Mouse (Mus musculus) MEL (cell line): ENCODE measurements around the gene Snap23. TPM values are rescaled to one million over a fixed set of nuclear protein-coding genes. Genes with fewer than 3 reads are reported as not detected.

Experiments used
- DNase-seq: peaks from one replicate; pipeline ENCODE4 v3.0.0; 2011; ENCODE audit warnings: low read depth, low spot score
- H3K27ac ChIP-seq: 2 replicates; pipeline ENCODE4 v1.5.1; 2012; ENCODE audit warnings: low read depth, mild to moderate bottlenecking, control low read depth, low read length, moderate library complexity; ENCODE audit not compliant: control insufficient read depth
- H3K27me3 ChIP-seq, 2 experiments: fragments of 150-350 bp in 1 of 2; sonication (generic) in 1 of 2; 2 replicates each; pipeline ENCODE4 v1.6.1; 2012; ENCODE audit warnings: low read length in 2 of 2, mild to moderate bottlenecking in 2 of 2, improper control_type of control experiment in 1 of 2, moderate library complexity in 1 of 2; ENCODE audit not compliant: insufficient read depth in 2 of 2, control insufficient read depth in 1 of 2
- H3K36me3 ChIP-seq, 2 experiments: 2 replicates each; pipeline ENCODE4 v1.6.1; 2012 to 2014; ENCODE audit warnings: low read length in 2 of 2, improper control_type of control experiment in 1 of 2, inconsistent platforms in 1 of 2, mild to moderate bottlenecking in 1 of 2; ENCODE audit not compliant: insufficient read depth in 2 of 2, control insufficient read depth in 1 of 2
- H3K4me1 ChIP-seq, 2 experiments: fragments of 150-350 bp in 1 of 2; sonication (generic) in 1 of 2; 2 replicates each; pipeline ENCODE4 v1.6.1; 2012; ENCODE audit warnings: low read length in 2 of 2, improper control_type of control experiment in 1 of 2, mild to moderate bottlenecking in 1 of 2; ENCODE audit not compliant: insufficient read depth in 2 of 2, control insufficient read depth in 1 of 2
- H3K4me3 ChIP-seq, 2 experiments: fragments of 150-350 bp in 1 of 2; sonication (generic) in 1 of 2; 2 replicates each; pipeline ENCODE4 v1.5.1; 2012; ENCODE audit warnings: low read depth in 2 of 2, low read length in 2 of 2, mild to moderate bottlenecking in 2 of 2, moderate library complexity in 2 of 2, control low read depth in 1 of 2, improper control_type of control experiment in 1 of 2; ENCODE audit not compliant: control insufficient read depth in 1 of 2, insufficient read depth in 1 of 2
- H3K79me2 ChIP-seq: 2 replicates; pipeline ENCODE4 v1.6.1; 2012; ENCODE audit warnings: mild to moderate bottlenecking, low read length, moderate library complexity; ENCODE audit not compliant: control insufficient read depth, poor library complexity, insufficient read depth
- H3K9ac ChIP-seq: 2 replicates; pipeline ENCODE4 v1.6.1; 2012; ENCODE audit warnings: low read depth, mild to moderate bottlenecking, control low read depth, low read length, moderate library complexity; ENCODE audit not compliant: control insufficient read depth, poor library complexity, severe bottlenecking
- H3K9me3 ChIP-seq: fragments of 150-350 bp; sonication (generic); replicated peaks from 2 replicates; pipeline ENCODE4 v1.6.1; 2012; ENCODE audit warnings: mild to moderate bottlenecking, low read length, improper control_type of control experiment, moderate library complexity; ENCODE audit not compliant: insufficient read depth
- CHD1 ChIP-seq: IDR thresholded peaks from 2 replicates; pipeline ENCODE4 v1.6.1; 2012; ENCODE audit warnings: low read depth, mild to moderate bottlenecking, inconsistent platforms, low read length, improper control_type of control experiment
- CTCF ChIP-seq, 3 experiments: IDR thresholded peaks in 2 of 3; conservative IDR thresholded peaks in 1 of 3; 2 replicates each; pipeline ENCODE4 v1.5.1; 2011 to 2012; ENCODE audit warnings: low read length in 3 of 3, low read depth in 2 of 3, mild to moderate bottlenecking in 2 of 3, improper control_type of control experiment in 1 of 3, inconsistent platforms in 1 of 3, mixed read lengths in 1 of 3, moderate library complexity in 1 of 3; ENCODE audit not compliant: control insufficient read depth in 1 of 3, insufficient read depth in 1 of 3, poor library complexity in 1 of 3, severe bottlenecking in 1 of 3
- E2F4 ChIP-seq: IDR thresholded peaks from 2 replicates; pipeline ENCODE4 v1.6.1; 2011; ENCODE audit warnings: low read depth, low read length, improper control_type of control experiment, borderline replicate concordance
- ELF1 ChIP-seq: IDR thresholded peaks from 2 replicates; pipeline ENCODE4 v1.6.1; 2014; ENCODE audit warnings: low read depth, mild to moderate bottlenecking, inconsistent platforms, low read length, improper control_type of control experiment, moderate library complexity
- GABPA ChIP-seq: IDR thresholded peaks from 2 replicates; pipeline ENCODE4 v1.6.1; 2012; ENCODE audit warnings: low read depth, mild to moderate bottlenecking, inconsistent platforms, low read length, improper control_type of control experiment, moderate library complexity
- GATA1 ChIP-seq: IDR thresholded peaks from 2 replicates; pipeline ENCODE4 v1.6.1; 2011; ENCODE audit warnings: low read depth, low read length, improper control_type of control experiment
- HCFC1 ChIP-seq: IDR thresholded peaks from 2 replicates; pipeline ENCODE4 v1.6.1; 2012; ENCODE audit warnings: low read depth, mild to moderate bottlenecking, inconsistent platforms, low read length, improper control_type of control experiment, moderate library complexity
- MAX ChIP-seq: IDR thresholded peaks from 2 replicates; pipeline ENCODE4 v1.6.1; 2011; ENCODE audit warnings: low read length, improper control_type of control experiment
- MXI1 ChIP-seq: IDR thresholded peaks from 2 replicates; pipeline ENCODE4 v1.6.1; 2011; ENCODE audit warnings: mild to moderate bottlenecking, low read depth, low read length, improper control_type of control experiment
- MYB ChIP-seq: IDR thresholded peaks from 2 replicates; pipeline ENCODE4 v1.6.1; 2011; ENCODE audit warnings: mild to moderate bottlenecking, low read depth, low read length, improper control_type of control experiment
- MYC ChIP-seq: IDR thresholded peaks from 2 replicates; pipeline ENCODE4 v1.6.1; 2011; ENCODE audit warnings: low read depth, mild to moderate bottlenecking, low read length, improper control_type of control experiment, moderate library complexity
- NELFE ChIP-seq: IDR thresholded peaks from 2 replicates; pipeline ENCODE4 v1.6.1; 2011; ENCODE audit warnings: low read depth, low read length, improper control_type of control experiment
- NRF1 ChIP-seq: IDR thresholded peaks from 2 replicates; pipeline ENCODE4 v1.6.1; 2014; ENCODE audit warnings: low read depth, mild to moderate bottlenecking, inconsistent platforms, low read length, improper control_type of control experiment, moderate library complexity; ENCODE audit not compliant: poor library complexity, insufficient read depth, severe bottlenecking
- POLR2A ChIP-seq, 2 experiments: IDR thresholded peaks; 2 replicates each; pipeline ENCODE4 v1.6.1; 2011 to 2012; ENCODE audit warnings: low read length in 2 of 2, mild to moderate bottlenecking in 2 of 2, control low read depth in 1 of 2, improper control_type of control experiment in 1 of 2, low read depth in 1 of 2, moderate library complexity in 1 of 2; ENCODE audit not compliant: control insufficient read depth in 1 of 2, insufficient read depth in 1 of 2, poor library complexity in 1 of 2
- RAD21 ChIP-seq: IDR thresholded peaks from 2 replicates; pipeline ENCODE4 v1.6.1; 2011; ENCODE audit warnings: mild to moderate bottlenecking, low read depth, low read length, improper control_type of control experiment
- RCOR1 ChIP-seq: IDR thresholded peaks from 2 replicates; pipeline ENCODE4 v1.6.1; 2012; ENCODE audit warnings: low read depth, mild to moderate bottlenecking, inconsistent platforms, low read length, improper control_type of control experiment
- SIN3A ChIP-seq: IDR thresholded peaks from 2 replicates; pipeline ENCODE4 v1.6.1; 2012; ENCODE audit warnings: low read length, improper control_type of control experiment, inconsistent platforms
- SMC3 ChIP-seq: IDR thresholded peaks from 2 replicates; pipeline ENCODE4 v1.6.1; 2011; ENCODE audit warnings: low read depth, low read length, improper control_type of control experiment
- TBP ChIP-seq: IDR thresholded peaks from 2 replicates; pipeline ENCODE4 v1.8.0; 2011; ENCODE audit warnings: low read depth, low read length, improper control_type of control experiment
- USF1 ChIP-seq: IDR thresholded peaks from 2 replicates; pipeline ENCODE4 v1.6.1; 2014; ENCODE audit warnings: low read depth, mild to moderate bottlenecking, inconsistent platforms, low read length, improper control_type of control experiment, moderate library complexity
- ZMIZ1 ChIP-seq: IDR thresholded peaks from 2 replicates; pipeline ENCODE4 v1.6.1; 2012; ENCODE audit warnings: low read depth, mild to moderate bottlenecking, inconsistent platforms, low read length, improper control_type of control experiment, moderate library complexity
- ZNF384 ChIP-seq: IDR thresholded peaks from 2 replicates; pipeline ENCODE4 v1.6.1; 2012; ENCODE audit warnings: low read depth, mild to moderate bottlenecking, inconsistent platforms, low read length, improper control_type of control experiment
- polyA plus RNA-seq, 2 experiments: library from polyadenylated mRNA; stranded (reverse) in 1 of 2; unstranded in 1 of 2; fragments of >175 nt in 1 of 2; fragments of >200 nt in 1 of 2; gene quantifications; 2 replicates each; pipeline versions ENCODE4 v1.2.1 to v1.2.4; 2012; ENCODE audit warnings: low replicate concordance in 2 of 2, low read depth in 1 of 2; ENCODE audit not compliant: insufficient read length in 2 of 2, insufficient read depth in 1 of 2, missing spikeins in 1 of 2
- total RNA-seq: library from RNA; depleted of rRNA; stranded (reverse); fragments of 300-350 nt; gene quantifications from 2 replicates; pipeline ENCODE4 v1.2.3, GENCODE M21; 2012

The Snap23 gene
- total and polyA plus RNA-seq, 3 experiments, result 50.8 to 81.5 TPM; not detected in 1

DNA sequence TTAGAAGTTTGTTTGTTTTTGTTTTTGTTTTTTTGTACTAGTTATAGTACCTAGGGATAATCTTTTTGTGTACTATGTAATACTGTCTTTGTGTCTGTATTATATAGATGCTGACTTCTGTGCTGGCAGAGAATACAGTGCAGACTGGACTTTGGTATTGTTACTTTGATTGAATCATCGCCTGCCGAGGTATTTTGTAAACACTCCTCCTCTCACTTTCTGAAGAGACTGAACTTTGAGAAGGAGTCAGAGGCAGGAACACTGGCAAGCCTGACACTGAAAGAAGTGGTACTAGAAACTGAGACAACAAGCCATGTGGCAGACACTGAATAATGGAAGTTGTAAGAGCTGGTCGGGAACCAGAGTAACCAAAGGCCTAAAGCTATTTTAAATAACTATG, 10.6 kb upstream of the Snap23 start:
- Histone ChIP-seq H3K4me3 (no peak overlapping the region), H3K9ac (no peak overlapping the region), H3K9me3 (no peaks in the 10 kb centered on the region), H3K4me1 (peaks cover 3 to 7% of the 10 kb centered on the region in 2 experiments; a peak in 2 of 4 replicates), H3K36me3 (peaks cover 21 to 30% of the 10 kb centered on the region in 2 experiments), H3K27ac (no peak overlapping the region), H3K79me2 (peaks cover 42% of the 10 kb centered on the region), H3K27me3 (no peaks in the 10 kb centered on the region)
- DNase-seq, result no peak
- no peak for TF ChIP-seq MYC
- no peak for TF ChIP-seq CTCF (IDR thresholded peaks at IDR 0.05 in 2 of 3, conservative IDR thresholded peaks at IDR 0.05 in 1 of 3; ENCODE audit: control insufficient read depth in 1 of 3, insufficient read depth in 1 of 3, low read depth in 2 of 3, low read length in 3 of 3, poor library complexity in 1 of 3, severe bottlenecking in 1 of 3)
- no peak for TF ChIP-seq MYB
- TF ChIP-seq NRF1, result no peak
- no peak for TF ChIP-seq MAX
- no peak for TF ChIP-seq RAD21
- TF ChIP-seq ZMIZ1, result no peak
- TF ChIP-seq CHD1, result no peak
- TF ChIP-seq ZNF384, result no peak
- no peak for TF ChIP-seq E2F4
- no peak for TF ChIP-seq SMC3
- no peak for TF ChIP-seq POLR2A (IDR thresholded peaks at IDR 0.05; ENCODE audit: control insufficient read depth in 1 of 2, insufficient read depth in 1 of 2, low read depth in 1 of 2, low read length in 2 of 2, poor library complexity in 1 of 2)
- no peak for TF ChIP-seq GATA1
- no peak for TF ChIP-seq MXI1
- no peak for TF ChIP-seq SIN3A
- TF ChIP-seq NELFE, result no peak
- no peak for TF ChIP-seq HCFC1
- TF ChIP-seq TBP, result no peak
- no peak for TF ChIP-seq USF1
- TF ChIP-seq GABPA, result no peak

DNA sequence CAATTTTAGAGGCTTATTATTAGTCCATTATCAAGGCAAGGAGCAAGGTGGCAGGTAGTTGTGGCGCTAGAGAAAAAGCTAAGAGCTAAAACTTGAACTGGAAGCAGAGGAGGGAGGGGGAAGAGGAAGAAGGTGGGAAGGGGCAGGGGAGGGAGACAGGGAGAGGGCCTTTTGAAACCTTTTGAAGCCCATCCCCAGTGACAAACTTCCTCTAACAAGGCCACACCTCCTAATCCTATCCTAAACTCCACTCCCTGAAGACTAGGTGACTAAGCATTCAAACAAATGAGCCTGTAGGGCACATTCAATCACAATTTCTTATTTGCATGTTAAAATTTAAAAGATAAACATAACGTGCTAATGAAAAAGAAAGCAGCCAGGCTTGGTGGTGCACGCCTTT, 8.7 kb upstream of the Snap23 start:
- Histone ChIP-seq H3K4me1 (peaks cover 3 to 12% of the 10 kb centered on the region in 2 experiments), H3K79me2 (peaks cover 56% of the 10 kb centered on the region)
- DNase-seq, result peak; percentile 77
- TF ChIP-seq ZMIZ1 (no peak), RCOR1 (no peak), ELF1 (no peak)
- TF ChIP-seq, all 39 proteins: peak for 0
- Histone ChIP-seq H3K9ac (no peak overlapping the region), H3K36me3 (peaks cover 16 to 31% of the 10 kb centered on the region in 2 experiments), H3K9me3 (no peaks in the 10 kb centered on the region), H3K4me3 (no peak overlapping the region), H3K27ac (0 out of 2 replicates have a peak overlapping the region, but pooled peaks have one; percentile 16), H3K27me3 (no peaks in the 10 kb centered on the region)
